Mouse (Mus musculus) B cell, adult 2 months (primary cell): ENCODE measurements at regions not wholly inside any gene's neighbourhood (a gene's known extent, or its start where the extent isn't known, plus 50 kb on each side); places are given as distances from the start of the nearest gene placed in this dataset.

Source experiments
- DNase-seq, 2 experiments: peaks; one replicate each; pipeline ENCODE4 v3.0.0; 2022

DNA sequence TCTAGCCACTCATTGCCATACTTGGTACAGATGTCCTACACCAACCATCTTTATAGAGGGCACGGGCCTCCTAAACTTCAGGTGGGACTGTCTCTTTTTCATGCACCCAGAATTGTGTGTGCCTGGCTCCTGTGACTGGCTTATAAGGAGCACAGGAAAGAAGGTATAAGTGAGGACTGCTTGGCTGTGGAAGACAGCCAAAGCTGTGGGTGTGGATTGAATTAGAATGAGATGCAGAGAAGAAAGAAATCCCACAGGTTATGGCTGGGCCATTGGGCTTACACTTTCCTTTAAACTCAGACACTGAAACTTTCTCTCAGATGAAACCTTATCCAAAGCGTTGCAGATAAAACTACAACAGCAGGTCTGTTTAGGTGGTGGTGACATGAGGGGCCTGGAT is 239.5 kb upstream of the Fam160b2 start:
- DNase-seq: no peak

DNA sequence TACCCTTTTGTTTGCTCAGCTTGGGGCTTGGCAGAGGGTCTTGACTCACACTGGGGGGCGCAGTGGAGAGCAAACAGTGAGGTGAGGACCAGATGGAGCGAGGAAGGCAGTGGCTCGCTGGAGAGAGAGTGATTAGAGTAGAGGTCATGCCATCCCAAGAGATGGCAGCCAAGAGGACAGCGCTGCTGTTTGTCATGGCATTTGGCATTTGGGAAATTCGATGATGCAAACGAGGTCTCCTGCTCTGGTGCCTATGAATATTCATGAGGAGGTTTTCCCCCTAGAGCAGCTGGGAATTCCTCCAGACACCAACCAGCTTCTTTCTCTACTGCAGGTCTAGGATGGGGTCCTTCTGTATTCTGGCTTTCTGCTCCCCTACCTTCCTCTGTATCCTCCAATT is 237.9 kb upstream of the Fam160b2 start:
- no peak for DNase-seq

DNA sequence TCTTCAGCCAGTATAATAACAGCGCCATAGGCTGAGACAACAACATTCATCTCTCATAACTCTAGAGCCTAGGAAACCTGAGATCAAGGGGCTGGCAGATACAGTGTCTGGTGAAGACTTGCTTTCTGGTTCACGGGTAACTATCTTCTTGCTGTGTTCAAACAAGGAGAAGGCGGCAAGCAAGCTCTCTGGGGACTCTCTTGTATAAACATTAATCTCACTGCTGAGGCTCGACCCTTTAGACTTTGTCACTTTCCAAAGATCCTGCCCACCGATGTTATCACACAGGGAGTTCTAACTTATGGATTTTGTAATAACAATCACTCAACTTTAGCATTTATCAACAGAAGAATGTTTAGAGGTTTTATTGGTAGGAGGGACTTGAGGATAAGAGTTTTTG is 233.6 kb upstream of the Fam160b2 start:
- no peak for DNase-seq

DNA sequence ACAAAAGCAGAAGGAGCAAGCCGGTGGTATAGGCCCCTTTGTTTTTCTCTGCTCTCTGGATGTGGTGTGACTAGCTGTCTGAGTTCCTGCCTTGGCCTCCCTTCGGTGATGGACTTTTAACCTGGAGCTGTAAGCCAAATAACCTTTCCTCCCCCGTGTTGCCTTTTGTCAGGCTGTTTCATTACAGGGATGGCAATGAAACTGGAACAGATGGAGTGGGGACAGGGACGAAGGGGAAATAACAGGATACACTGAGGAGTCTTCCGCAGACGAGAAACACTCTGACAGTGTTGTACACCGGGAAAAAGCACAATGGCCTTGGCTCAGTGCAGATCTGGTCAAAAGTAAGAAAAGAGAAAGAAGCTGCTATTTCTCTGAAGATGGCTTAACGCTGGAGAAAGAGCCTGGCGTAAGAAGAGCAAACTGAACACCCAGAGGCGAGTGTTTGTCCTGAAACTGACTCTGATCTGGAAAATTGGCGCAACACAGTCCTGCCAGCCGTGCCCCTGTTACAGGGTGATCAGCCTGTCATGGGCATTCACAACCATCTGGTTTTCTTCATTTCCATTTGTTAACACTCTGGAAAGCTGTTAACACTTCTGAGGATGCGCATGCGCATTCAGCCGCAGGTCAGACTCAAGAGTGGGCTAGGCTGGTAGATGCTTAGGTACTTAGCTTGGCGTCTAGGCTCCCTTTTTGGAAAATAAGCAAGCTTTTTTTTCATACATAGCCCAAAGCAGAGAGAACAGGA is 233.0 kb upstream of the Fam160b2 start:
- DNase-seq: no peak

DNA sequence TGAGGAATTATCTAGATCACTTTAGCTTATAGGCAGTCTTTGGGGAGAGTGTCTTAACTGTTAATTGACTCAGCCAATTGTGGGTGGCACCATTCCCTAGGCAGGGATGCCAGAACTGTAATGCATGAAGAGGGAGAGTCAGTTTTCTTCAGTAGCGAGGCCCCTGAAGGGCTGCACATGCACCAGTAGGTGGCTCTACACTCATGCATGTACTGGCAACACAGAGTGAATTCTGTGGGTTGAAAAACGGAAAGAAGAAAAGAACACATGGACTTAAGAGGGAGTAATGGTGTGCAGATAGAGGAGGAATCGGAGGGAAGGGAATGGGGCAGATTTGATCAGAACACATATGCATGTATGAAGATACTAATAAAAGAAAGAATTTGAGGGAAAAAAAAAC is 232.4 kb upstream of the Fam160b2 start:
- peak in 1 of 2 experiments; percentile 12 for DNase-seq
